Mouse (Mus musculus): ENCODE data around the gene Gm10309. TPM values are rescaled to one million over a fixed set of nuclear protein-coding genes. Genes with fewer than 3 reads are reported as not detected.
"Not testable (repeated sequence)": the region's sequence is repeated elsewhere in the genome, so short reads cannot be mapped to it uniquely, and the experiment has no call there.

The Gm10309 gene
- total RNA-seq, 2 experiments from 2014 or later = not detected

- intact Hi-C loops (cut with DNase I) = loop anchor here (5.0 kb wide), 1 partner anchor 425 kb away; no protein-coding TSS in a partner anchor
- DNase-seq = no peak
Observed at GRCm38 (mm10) chr17:86482675-86483074, 22.4 kb downstream of the Gm10309 start.

- no peak for DNase-seq
- intact Hi-C loops (cut with DNase I) = no loop called here
Observed at GRCm38 (mm10) chr17:86479406-86479805, 25.6 kb downstream of the Gm10309 start.

- DNase-seq; intact Hi-C loops (cut with DNase I): not testable (repeated sequence)
Observed at GRCm38 (mm10) chr17:86477401-86477800, 27.6 kb downstream of the Gm10309 start.

- intact Hi-C loops (cut with DNase I) = no loop called here
- DNase-seq = no peak
Observed at GRCm38 (mm10) chr17:86476674-86477073, 28.4 kb downstream of the Gm10309 start.

GRCm38 (mm10) chr17:86471684-86472083 lies 33.3 kb downstream of the Gm10309 start:
- peak; percentile 45 for DNase-seq
- intact Hi-C loops (cut with DNase I) = no loop called here

GRCm38 (mm10) chr17:86470160-86470559 lies 34.9 kb downstream of the Gm10309 start:
- intact Hi-C loops (cut with DNase I) = no loop called here
- DNase-seq = no peak

GRCm38 (mm10) chr17:86467967-86468366 lies 37.1 kb downstream of the Gm10309 start:
- intact Hi-C loops (cut with DNase I) = no loop called here

GRCm38 (mm10) chr17:86467291-86467898 lies 37.6 kb downstream of the Gm10309 start:
- DNase-seq = no peak
- intact Hi-C loops (cut with DNase I) = no loop called here

More at GRCm38 (mm10) chr17:86467967-86468366, 37.1 kb downstream of the Gm10309 start:
- DNase-seq = no peak

GRCm38 (mm10) chr17:86466871-86467270 lies 38.2 kb downstream of the Gm10309 start:
- no peak for DNase-seq
- intact Hi-C loops (cut with DNase I) = no loop called here

- intact Hi-C loops (cut with DNase I) = no loop called here
- no peak for DNase-seq
Observed at GRCm38 (mm10) chr17:86466412-86466811, 38.6 kb downstream of the Gm10309 start.

GRCm38 (mm10) chr17:86465865-86466264 lies 39.2 kb downstream of the Gm10309 start:
- intact Hi-C loops (cut with DNase I) = no loop called here
- DNase-seq = no peak

- DNase-seq = peak; percentile 87
- intact Hi-C loops (cut with DNase I) = no loop called here
Observed at GRCm38 (mm10) chr17:86464689-86465363, 40.2 kb downstream of the Gm10309 start.

- intact Hi-C loops (cut with DNase I) = no loop called here
- DNase-seq = no peak
Observed at GRCm38 (mm10) chr17:86464197-86464596, 40.8 kb downstream of the Gm10309 start.

- intact Hi-C loops (cut with DNase I) = no loop called here
- DNase-seq = no peak
Observed at GRCm38 (mm10) chr17:86463369-86463768, 41.7 kb downstream of the Gm10309 start.

GRCm38 (mm10) chr17:86460645-86461430 lies 44.2 kb downstream of the Gm10309 start:
- DNase-seq = peak; percentile 22
- intact Hi-C loops (cut with DNase I) = no loop called here

GRCm38 (mm10) chr17:86458302-86458980 lies 46.6 kb downstream of the Gm10309 start:
- DNase-seq = no peak
- intact Hi-C loops (cut with DNase I) = no loop called here

GRCm38 (mm10) chr17:86456512-86456911 lies 48.5 kb downstream of the Gm10309 start:
- intact Hi-C loops (cut with DNase I) = no loop called here
- no peak for DNase-seq

- intact Hi-C loops (cut with DNase I) = no loop called here
- no peak for DNase-seq
Observed at GRCm38 (mm10) chr17:86454351-86454706, 50.7 kb downstream of the Gm10309 start.

- intact Hi-C loops (cut with DNase I) = no loop called here
- no peak for DNase-seq
Observed at GRCm38 (mm10) chr17:86453673-86454350, 51.2 kb downstream of the Gm10309 start.

- intact Hi-C loops (cut with DNase I) = no loop called here
Observed at GRCm38 (mm10) chr17:86452934-86453333, 52.1 kb downstream of the Gm10309 start.

More at GRCm38 (mm10) chr17:86452934-86453333, 52.1 kb downstream of the Gm10309 start:
- DNase-seq = no peak

Measured in left cerebral cortex, postnatal 4 days (tissue).